In the genomic region with DNA sequence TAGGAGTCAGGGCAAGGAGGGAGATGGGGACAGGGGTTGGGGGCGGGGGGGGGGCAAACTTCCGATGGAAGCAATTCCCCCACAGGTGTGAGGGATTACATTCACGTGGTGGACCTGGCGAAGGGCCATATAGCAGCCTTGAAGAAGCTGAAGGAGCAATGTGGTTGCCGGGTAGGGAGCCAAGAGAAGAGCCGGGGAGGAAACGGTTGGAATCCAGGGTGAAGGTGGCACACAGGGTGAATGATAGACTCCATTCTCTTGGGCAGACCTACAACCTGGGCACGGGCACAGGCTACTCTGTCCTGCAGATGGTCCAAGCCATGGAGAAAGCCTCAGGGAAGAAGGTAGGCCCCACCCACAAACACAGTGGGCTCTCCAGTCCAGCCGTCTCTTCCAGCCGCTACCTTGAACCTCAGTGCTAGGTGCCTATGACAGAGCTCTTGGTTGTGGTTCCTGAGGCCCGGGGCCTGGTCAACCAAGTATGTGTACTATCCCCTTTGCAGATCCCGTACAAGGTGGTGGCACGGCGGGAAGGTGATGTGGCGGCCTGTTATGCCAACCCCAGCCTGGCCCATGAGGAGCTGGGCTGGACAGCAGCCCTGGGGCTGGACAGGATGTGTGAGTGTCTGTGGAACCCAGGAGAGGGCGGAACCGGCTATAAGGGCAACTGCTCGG, we compare ENCODE assay signal across 12 mouse cellular contexts.
"Had no signal": no experiment of that assay in that cellular context is flagged by ENCODE, and none has a peak within 500 bp of the region (broad histone marks: within the 10 kb centered on the region; RNA-seq: fewer than 3 reads in every experiment).

No protein-coding gene starts in this region.

- H3K9me3 ChIP-seq: limb, embryonic 10.5 days; limb, embryonic 13.5 days; liver, embryonic 15.5 days had no signal

- H3K27ac ChIP-seq: limb, embryonic 10.5 days; limb, embryonic 13.5 days; liver, embryonic 15.5 days had no signal

- H3K4me3 ChIP-seq: limb, embryonic 10.5 days; limb, embryonic 13.5 days; liver, embryonic 15.5 days had no signal

- H3K4me2 ChIP-seq: limb, embryonic 13.5 days; liver, embryonic 15.5 days; midbrain, embryonic 11.5 days had no signal

- H3K9ac ChIP-seq: limb, embryonic 13.5 days; liver, embryonic 15.5 days had no signal

- DNase-seq: kidney, adult 9 months; kidney, postnatal 14 days; kidney, postnatal 4 days; lung, adult 2 months; lung, postnatal 14 days; lung, postnatal 4 days; midbrain, embryonic 14.5 days; thymus, postnatal 25 days had no signal

- H3K27me3 ChIP-seq: limb, embryonic 13.5 days; liver, embryonic 15.5 days had no signal
